Mouse (Mus musculus): ENCODE data around the gene C1s2. TPM values are rescaled to one million over a fixed set of nuclear protein-coding genes. Genes with fewer than 3 reads are reported as not detected.

The C1s2 gene
- polyA plus RNA-seq, 1 experiment, result 0.07 TPM

DNA sequence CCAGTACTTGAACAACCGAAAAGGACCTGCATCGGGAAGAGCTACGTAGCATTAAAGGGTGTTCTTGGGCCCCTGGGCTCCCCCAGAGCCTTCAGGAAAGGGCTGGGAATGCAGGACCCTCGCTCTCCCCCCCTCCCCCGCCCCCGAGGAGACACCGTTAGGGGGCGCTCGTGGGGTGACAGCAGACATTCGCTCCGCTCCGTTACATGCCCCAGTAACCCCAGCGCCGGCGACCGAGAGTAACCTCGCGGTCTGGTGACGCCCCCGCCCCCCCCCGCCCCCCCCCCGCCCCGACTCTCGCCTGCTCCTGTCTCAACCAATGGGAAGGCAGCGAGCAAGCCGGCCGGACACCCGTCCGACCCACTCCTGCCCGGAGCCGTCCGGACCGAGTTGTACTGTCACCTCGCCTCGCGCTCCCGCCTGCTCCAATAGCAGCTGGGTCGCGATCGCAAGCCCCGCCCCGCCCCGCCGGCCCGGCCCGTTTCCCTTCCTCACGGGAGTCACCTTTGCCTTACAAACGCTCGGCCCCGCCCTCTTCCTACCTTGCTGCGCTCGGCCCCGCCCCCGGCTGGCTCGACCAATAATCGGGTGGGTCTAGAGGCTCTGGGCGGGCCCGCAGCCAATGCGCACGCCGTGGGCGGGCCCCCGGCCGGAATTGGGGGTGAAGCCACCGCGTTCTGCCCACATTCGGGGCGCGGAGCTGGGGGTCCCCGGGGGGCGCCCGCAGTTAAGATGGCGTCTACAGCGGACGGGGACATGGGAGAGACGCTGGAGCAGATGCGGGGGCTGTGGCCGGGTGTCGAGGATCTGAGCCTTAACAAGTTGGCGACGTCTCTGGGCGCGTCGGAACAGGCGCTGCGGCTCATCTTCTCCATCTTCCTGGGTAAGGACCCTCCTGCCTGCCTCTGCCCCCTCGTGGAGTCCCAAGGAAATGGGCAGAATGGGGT is 26.9 kb upstream of the C1s2 start, which contains the start of gene Lpcat3:
Gene Lpcat3 (plus strand): TSS at position 551 of the 947 bp plus-strand sequence.
- 1% methylated on average over 84 of the region's 87 CpGs for WGBS
- peak; percentile 96 to 100 for DNase-seq (ENCODE audit: low read depth in 1 of 2, low spot score in 2 of 2)

DNA sequence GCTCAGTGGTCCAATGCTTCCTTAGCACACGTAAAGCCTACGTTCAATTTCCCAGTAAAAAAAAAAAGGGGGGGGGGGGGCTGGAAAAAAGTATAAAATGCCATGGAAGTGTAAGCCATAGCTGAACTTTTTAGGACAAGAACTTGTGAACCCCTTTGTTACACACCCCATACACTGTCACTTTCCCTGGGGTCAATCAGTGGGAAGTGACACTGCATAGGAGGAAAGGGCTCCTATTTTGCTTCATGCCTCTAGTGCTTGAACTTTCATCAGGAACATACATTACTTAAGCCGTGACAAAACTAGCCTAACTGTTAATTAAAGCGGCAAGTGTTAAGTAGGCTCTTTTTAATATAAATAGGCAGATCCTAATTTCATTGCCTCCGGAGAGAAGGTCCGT is 26.1 kb upstream of the C1s2 start:
- no peaks in the 10 kb centered on the region for H3K27me3 ChIP-seq (ENCODE audit: control insufficient read depth, insufficient read depth, low read length)
- no peak for TF ChIP-seq POLR2A (IDR thresholded peaks at IDR 0.05; ENCODE audit: low read depth, low read length)
- no peak for TF ChIP-seq CTCF (IDR thresholded peaks at IDR 0.05; ENCODE audit: extremely low read depth, insufficient read depth, insufficient read length, insufficient replicate concordance)
- DNase-seq (ENCODE audit: low read depth in 1 of 2, low spot score in 2 of 2), result no peak
- WGBS, result 30% methylated on average over 6 of the region's 6 CpGs
- peak overlapping the region; percentile 94; the same call in 1 of the 2 replicates for H3K4me3 ChIP-seq (ENCODE audit: extremely low read depth, insufficient read depth, insufficient read length)
- H3K36me3 ChIP-seq (ENCODE audit: control insufficient read depth, insufficient read depth, low read length), result no peaks in the 10 kb centered on the region
- peaks cover 2% of the 10 kb centered on the region for H3K4me1 ChIP-seq (ENCODE audit: control insufficient read depth, insufficient read depth, insufficient read length)
- H3K27ac ChIP-seq (ENCODE audit: insufficient read depth, low read length), result peak overlapping the region; percentile 72

More for the DNA sequence above, 26.9 kb upstream of the C1s2 start, which contains the start of gene Lpcat3:
- Histone ChIP-seq H3K4me1 (ENCODE audit: control insufficient read depth, insufficient read depth, insufficient read length) (peaks cover 2% of the 10 kb centered on the region), H3K4me3 (ENCODE audit: extremely low read depth, insufficient read depth, insufficient read length) (peak within 1 kb of the TSS; percentile 94), H3K27ac (ENCODE audit: insufficient read depth, low read length) (peak within 1 kb of the TSS; percentile 79), H3K36me3 (ENCODE audit: control insufficient read depth, insufficient read depth, low read length) (no peaks in the 10 kb centered on the region), H3K27me3 (ENCODE audit: control insufficient read depth, insufficient read depth, low read length) (no peaks in the 10 kb centered on the region)
- TF ChIP-seq CTCF (IDR thresholded peaks at IDR 0.05; ENCODE audit: extremely low read depth, insufficient read depth, insufficient read length, insufficient replicate concordance), result peak; percentile 77
- TF ChIP-seq POLR2A (IDR thresholded peaks at IDR 0.05; ENCODE audit: low read depth, low read length), result peak; percentile 28

DNA sequence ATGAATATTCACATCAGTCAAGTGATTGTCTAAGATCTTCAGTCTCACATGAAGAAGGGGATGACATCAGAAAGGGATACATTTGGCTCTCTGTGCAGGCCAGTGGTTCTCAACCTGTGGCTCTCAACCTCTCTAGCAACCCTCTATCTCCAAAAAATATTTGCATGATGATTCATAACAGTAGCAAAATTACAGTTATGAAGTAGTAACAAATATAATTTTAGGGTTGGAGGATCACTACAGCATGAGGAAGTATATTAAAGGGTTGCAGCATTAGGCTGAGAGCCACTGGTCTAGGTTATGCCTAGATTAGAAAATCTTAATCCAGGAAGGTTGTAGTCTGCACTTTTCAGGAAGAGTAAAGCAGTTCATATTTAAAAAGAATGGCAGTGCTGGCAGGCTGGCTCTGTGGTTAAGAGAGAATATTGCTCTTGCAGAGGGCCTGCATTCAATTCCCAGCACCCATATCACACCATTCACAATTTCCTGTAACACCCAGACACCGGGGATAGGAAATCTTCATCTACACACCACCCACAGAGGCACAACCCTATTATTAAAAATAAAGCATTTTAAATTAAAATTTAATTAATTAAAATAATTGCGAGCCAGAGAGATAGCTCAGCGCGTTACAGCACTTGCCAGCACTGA is 25.4 kb upstream of the C1s2 start:
- WGBS, result 94% methylated on average over 4 of the region's 4 CpGs
- no peak for TF ChIP-seq CTCF (IDR thresholded peaks at IDR 0.05; ENCODE audit: extremely low read depth, insufficient read depth, insufficient read length, insufficient replicate concordance)
- no peak for TF ChIP-seq POLR2A (IDR thresholded peaks at IDR 0.05; ENCODE audit: low read depth, low read length)
- DNase-seq (ENCODE audit: low read depth in 1 of 2, low spot score in 2 of 2), result no peak
- Histone ChIP-seq H3K36me3 (ENCODE audit: control insufficient read depth, insufficient read depth, low read length) (no peaks in the 10 kb centered on the region), H3K27ac (ENCODE audit: insufficient read depth, low read length) (no peak overlapping the region), H3K4me3 (ENCODE audit: extremely low read depth, insufficient read depth, insufficient read length) (no peak overlapping the region), H3K27me3 (ENCODE audit: control insufficient read depth, insufficient read depth, low read length) (no peaks in the 10 kb centered on the region), H3K4me1 (ENCODE audit: control insufficient read depth, insufficient read depth, insufficient read length) (peaks cover 2% of the 10 kb centered on the region)

DNA sequence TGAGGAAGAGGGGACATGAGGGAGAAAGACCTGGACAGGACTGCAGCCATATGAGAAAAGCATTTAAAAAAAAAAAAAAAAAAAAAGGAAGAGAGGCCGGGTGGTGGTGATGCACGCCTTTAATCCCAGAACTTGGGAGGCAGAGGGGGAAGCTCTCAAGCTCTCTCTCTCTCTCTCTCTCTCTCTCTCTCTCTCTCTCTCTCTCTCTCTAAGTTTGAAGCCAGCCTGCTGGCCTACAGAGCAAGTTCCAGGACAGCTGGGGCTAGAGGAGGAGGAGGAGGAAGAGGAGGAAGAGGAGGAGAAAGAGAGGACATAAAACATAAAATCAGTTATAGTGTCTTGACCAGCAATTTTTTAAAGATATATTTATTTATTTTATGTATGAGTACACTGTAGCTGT is 22.2 kb upstream of the C1s2 start:
- no peaks in the 10 kb centered on the region for H3K36me3 ChIP-seq (ENCODE audit: control insufficient read depth, insufficient read depth, low read length)
- H3K4me1 ChIP-seq (ENCODE audit: control insufficient read depth, insufficient read depth, insufficient read length), result no peaks in the 10 kb centered on the region
- DNase-seq (ENCODE audit: low read depth in 1 of 2, low spot score in 2 of 2), result no peak
- TF ChIP-seq POLR2A (IDR thresholded peaks at IDR 0.05; ENCODE audit: low read depth, low read length) (no peak), CTCF (IDR thresholded peaks at IDR 0.05; ENCODE audit: extremely low read depth, insufficient read depth, insufficient read length, insufficient replicate concordance) (no peak)
- 76% methylated on average over 2 of the region's 2 CpGs for WGBS
- H3K27ac ChIP-seq (ENCODE audit: insufficient read depth, low read length), result no peak overlapping the region
- H3K4me3 ChIP-seq (ENCODE audit: extremely low read depth, insufficient read depth, insufficient read length), result no peak overlapping the region
- no peaks in the 10 kb centered on the region for H3K27me3 ChIP-seq (ENCODE audit: control insufficient read depth, insufficient read depth, low read length)

DNA sequence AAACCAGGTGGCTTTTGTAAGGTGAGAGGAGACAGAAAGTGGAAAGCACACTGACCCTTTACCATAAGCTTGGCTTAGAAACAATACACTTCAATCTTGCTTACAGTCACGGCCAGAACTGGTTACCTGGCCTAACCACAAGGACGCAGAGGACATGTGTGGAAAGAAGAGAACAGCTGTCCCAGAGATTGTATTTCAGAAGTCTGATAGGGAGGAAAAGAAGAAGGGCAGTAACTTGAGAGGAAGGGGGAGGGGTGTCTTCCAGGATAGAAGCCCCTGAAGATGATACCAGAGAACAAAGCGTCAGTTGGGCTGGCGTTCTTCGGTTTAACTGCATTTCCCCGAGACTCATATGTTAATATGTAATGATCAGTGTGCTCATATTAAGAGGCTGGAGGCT is 20.0 kb upstream of the C1s2 start:
- no peak for DNase-seq (ENCODE audit: low read depth in 1 of 2, low spot score in 2 of 2)
- 71% methylated on average over 6 of the region's 6 CpGs for WGBS
- no peaks in the 10 kb centered on the region for H3K36me3 ChIP-seq (ENCODE audit: control insufficient read depth, insufficient read depth, low read length)
- H3K27ac ChIP-seq (ENCODE audit: insufficient read depth, low read length), result no peak overlapping the region
- H3K4me3 ChIP-seq (ENCODE audit: extremely low read depth, insufficient read depth, insufficient read length), result no peak overlapping the region
- no peak for TF ChIP-seq POLR2A (IDR thresholded peaks at IDR 0.05; ENCODE audit: low read depth, low read length)
- no peak for TF ChIP-seq CTCF (IDR thresholded peaks at IDR 0.05; ENCODE audit: extremely low read depth, insufficient read depth, insufficient read length, insufficient replicate concordance)
- no peaks in the 10 kb centered on the region for H3K27me3 ChIP-seq (ENCODE audit: control insufficient read depth, insufficient read depth, low read length)
- no peaks in the 10 kb centered on the region for H3K4me1 ChIP-seq (ENCODE audit: control insufficient read depth, insufficient read depth, insufficient read length)

DNA sequence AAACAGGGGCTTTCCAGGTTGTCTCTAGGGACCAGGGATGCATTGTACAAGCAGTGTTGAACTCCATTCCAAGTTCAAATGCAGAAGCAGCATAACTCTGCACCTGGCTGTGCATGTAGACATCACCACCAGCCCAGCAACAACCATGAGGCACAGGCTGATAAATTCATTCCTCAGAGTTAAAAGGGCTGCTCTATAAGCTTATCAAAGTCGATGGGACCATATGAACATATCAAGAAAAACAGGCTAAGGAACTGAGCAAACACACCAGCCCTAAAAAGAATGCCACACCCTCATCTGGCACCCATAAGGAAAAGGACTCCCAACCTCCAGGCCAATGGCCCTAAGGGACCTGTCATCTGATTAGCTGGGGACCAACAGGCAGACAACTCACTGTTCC is 10.5 kb upstream of the C1s2 start:
- Histone ChIP-seq H3K4me3 (ENCODE audit: extremely low read depth, insufficient read depth, insufficient read length) (no peak overlapping the region), H3K27ac (ENCODE audit: insufficient read depth, low read length) (peak overlapping the region; percentile 12; the same call in 1 of the 2 replicates), H3K27me3 (ENCODE audit: control insufficient read depth, insufficient read depth, low read length) (no peaks in the 10 kb centered on the region), H3K4me1 (ENCODE audit: control insufficient read depth, insufficient read depth, insufficient read length) (no peaks in the 10 kb centered on the region), H3K36me3 (ENCODE audit: control insufficient read depth, insufficient read depth, low read length) (no peaks in the 10 kb centered on the region)
- 67% methylated on average over 1 of the region's 1 CpGs for WGBS
- TF ChIP-seq CTCF (IDR thresholded peaks at IDR 0.05; ENCODE audit: extremely low read depth, insufficient read depth, insufficient read length, insufficient replicate concordance), result no peak
- no peak for TF ChIP-seq POLR2A (IDR thresholded peaks at IDR 0.05; ENCODE audit: low read depth, low read length)
- DNase-seq (ENCODE audit: low read depth in 1 of 2, low spot score in 2 of 2), result no peak
